Mouse (Mus musculus) thymus, adult 18-20 months (tissue): Measurements from ENCODE around the gene Dhcr24.

Experiments
- DNase-seq, 2 experiments: peaks; one replicate each; pipeline ENCODE4 v3.0.0; 2022; ENCODE audit warnings: mixed read lengths in 2 of 2

Gene Dhcr24

DNA sequence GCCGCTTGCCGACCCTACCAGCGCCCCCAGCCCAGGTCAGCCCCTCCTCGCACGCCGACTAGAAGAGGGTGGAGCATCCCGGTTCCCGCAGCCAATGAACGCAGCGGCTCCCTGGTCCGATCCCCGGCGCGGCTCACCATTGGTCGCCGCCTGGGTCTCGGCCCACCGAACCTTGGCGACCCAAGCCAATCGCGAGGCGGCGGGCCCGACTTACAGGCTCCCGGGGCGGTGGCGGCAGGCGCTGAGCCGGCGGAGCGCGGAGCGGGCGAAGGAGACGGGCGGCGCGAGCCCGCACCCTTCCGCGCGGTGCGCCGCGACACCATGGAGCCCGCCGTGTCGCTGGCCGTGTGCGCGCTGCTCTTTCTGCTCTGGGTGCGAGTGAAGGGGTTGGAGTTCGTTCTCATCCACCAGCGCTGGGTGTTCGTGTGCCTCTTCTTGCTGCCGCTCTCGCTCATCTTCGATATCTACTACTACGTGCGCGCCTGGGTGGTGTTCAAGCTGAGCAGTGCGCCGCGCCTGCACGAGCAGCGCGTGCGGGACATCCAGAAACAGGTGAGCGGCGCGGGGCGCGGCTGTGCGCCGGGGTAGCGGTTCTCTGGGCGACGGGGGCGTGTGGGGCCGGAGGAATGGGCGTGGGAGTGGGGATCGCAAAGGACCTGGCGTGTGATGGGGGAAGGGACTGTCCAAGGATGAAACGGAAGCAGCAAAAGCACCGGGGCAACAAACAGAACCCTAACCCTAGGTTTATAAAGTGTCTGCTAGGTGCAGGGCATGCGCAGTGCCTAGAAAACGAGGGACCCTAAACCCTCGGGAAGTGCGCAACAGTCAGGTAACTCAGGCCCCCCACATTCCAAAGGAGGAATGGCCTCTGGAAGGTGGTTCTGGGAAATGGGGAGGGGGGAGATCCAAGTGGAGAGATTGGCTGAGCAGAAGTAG lies at the start of gene Dhcr24:
TSS of gene Dhcr24 (plus strand) at position 193 of the 936 bp plus-strand sequence.
- DNase-seq: peak; percentile 88 to 89

DNA sequence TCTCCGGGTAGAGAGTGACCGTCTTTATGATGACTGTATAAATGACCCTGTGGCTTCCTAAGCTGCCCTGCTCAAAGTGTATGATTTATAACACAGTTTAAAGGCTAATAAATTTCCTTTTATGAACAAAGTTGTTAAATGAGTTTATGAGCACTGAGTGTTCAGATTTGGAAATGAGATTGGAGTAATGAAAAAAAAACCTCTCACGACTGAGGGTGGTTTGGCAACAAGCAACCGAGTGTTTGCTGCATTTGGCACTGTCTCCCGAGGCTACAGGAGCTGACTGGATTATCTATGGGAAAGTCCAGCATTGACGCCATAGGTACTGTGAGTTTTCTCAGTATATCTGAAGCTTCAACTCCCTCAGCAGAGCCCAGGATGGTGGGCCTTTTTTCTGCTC lies 46.2 kb upstream of the Dhcr24 start:
- no peak for DNase-seq

DNA sequence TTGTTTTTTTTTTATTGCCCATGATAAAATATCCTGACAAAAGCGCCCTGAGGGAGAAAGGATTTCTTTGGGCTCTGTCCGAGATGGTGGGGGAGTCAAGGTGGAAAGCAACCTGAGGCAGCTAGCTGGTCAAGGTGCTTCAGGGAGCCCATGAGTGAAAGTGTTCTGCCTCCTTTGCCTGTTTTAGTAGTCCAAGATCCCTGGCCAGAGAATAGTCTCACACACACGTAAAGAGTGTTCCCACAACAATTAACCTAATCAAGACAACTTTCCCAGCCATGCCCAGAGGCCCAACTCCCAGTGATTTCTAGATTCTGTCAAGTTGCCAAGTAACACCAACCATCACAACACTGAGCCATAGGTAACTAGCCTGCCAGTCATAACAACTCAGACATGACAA lies 38.3 kb upstream of the Dhcr24 start:
- no peak for DNase-seq

DNA sequence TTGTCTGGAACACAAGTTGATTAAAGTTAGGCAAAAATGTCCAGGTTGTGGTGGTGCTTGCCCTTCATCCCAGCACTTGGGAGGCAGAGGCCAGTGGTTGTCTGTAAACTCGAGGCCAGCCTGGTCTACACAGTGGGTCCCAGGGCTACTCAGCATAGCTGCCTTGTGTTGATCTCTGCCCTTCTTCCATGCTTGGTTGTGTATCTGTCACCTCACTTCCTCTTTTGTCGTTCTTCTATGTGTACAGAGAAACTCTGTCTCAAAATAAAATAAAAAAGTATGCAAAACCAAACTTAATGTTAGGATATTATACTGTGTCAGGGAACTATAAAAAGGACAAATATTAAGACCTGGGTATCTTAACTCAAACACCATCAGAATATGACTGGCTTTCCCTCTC lies 36.7 kb upstream of the Dhcr24 start:
- DNase-seq: no peak

DNA sequence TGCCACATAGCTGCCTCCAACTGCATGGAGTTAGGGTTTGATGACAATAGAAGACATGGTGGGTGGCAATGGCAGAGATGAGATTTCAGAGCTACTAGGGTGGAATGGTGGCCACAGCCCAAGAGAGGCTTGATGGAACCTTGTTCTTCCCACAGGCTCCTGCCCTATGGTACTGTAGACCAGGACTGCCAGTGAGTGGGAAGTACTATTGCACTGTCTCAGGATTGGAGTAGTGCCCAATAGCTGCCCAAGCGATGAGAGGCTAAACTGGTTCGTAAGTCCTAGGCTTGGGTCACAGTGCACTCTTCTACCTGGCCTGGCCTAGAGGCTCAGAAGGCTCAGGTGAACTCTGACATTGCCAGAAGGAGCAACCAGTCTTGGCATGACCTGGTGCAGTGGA lies 35.8 kb upstream of the Dhcr24 start:
- no peak for DNase-seq

DNA sequence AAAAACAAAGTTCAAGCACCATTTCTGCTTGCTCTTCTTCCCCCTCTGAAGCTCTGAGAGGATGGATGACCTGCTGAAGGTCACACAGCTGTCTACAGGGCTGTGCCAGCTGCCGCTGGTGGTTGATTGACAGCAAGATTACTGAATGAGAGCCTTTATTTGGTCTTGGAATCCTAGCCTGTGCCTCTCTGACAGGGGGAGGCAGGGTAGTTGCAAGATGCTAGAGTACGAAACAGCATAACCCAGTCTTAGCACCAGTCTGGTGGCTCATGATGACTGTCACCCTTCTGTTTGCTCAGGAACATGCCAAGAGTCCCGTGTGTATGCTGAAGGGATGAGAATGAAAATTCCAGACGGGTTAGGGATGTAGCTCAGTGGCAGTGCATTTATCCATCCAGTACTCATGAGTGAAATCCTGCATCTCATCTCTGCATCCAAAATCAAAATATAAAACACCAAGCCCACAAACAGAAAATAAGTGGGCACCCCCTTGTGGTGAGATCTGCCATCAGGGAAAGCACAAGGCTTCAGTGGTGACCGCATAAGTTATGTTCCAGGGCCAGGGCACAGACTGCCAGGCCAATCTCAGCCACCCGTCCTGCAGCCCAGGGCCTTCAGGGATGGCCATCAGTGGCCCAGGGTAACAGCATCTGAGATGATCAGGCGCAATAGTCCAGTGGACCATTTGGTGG lies 32.8 kb upstream of the Dhcr24 start:
- no peak for DNase-seq

DNA sequence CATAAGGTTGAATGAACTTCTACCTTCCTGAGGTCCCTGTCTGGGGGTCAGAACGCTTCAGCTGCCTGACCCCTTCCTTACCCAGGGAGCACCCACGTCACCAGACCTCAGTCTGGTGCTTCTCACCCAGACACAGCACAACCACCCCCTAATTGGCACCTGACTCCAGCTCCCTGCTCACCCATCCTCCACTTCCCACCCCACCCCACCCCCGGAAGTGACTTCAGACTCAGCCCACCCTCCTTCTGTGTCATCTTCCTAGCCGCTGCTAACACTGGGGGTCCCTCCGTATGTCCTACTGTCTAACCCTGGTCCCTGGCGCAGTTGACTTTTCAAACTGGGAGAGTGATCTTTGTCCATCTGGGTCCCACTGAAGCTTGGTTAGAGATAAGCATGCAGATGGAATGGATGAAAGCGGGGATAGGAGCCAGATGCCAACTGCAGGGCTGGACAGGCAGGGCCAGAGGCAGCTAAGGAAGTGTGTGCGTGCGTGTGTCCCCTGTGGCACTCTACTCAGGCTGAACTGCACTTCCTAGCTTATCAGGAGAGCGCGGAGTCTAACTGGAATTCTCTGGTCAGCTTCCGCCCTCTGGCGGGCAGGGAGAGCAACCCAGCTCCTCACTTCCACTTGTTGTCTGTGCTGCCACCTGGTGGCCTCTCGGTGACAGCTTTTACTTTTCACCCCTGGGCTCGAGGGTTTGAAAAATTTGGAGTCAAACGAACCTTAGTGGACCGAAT lies 31.3 kb upstream of the Dhcr24 start:
- peak; percentile 67 to 74 for DNase-seq

DNA sequence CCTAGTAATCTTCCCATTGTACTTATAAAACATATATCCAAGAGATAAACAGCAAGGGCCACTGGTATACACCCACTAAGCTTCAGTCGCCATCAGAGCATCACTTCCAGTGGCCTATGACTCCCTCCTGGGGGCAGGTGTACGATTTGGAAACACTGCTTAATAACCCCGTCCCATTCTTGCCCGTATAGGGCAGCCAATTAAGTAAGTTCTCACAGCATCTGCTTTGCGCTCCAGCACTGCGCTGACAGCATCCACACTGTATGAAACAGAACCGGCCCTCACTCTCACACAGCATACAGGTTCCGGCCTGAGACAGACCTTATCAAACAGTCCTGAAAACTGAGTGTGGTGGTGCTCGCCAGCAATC lies 30.7 kb upstream of the Dhcr24 start:
- DNase-seq: no peak

DNA sequence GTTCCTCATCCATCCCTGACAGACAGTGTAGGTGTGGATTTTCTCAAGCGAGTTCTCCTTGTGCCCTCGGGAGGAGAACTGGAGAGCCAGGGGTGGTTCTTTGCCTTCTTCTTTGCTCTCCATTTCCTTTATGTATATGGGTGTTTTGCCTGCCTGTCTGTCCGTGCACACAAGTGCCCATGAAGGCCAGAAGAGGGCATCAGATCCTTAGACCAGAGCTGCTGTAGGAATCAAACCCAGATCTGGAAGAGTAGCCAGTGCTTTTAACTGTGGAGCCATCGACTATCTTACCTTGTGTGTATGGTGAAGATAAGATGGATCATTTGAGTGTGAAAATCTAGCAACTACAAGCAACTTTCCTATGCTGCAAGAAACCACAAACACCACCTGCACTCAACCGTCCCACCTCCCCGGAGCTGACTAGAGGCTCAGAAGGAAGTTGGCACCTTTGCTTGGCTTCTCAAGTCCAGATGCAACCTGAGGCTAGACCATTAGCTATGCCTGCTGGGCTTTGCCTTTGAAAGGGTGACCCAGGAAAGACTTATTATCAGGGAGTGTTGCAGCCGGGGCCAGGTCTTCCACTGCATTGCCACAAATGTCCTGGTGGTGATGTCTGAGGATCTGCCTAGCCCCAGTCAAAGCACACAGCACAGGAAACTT lies 27.3 kb upstream of the Dhcr24 start:
- peak; percentile 38 to 56 for DNase-seq

DNA sequence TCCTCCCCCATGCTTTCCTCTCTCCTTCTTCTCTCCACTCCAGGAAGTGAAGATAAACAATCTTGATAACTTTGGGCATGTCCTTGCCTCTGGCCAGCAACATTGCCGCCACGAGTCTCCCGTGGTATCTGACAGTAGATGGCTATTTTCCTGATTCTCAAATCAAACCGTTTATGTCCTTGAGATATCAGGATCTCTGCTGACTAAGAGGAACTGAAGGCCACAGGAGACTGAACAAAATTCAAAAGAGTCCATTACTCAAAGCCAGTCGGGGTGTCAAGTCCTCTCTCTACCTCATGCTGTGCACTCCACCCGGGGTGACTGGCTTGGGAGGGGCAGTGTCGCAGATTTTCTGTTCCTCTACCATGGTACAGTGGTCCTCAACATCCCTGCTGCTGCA lies 26.6 kb upstream of the Dhcr24 start:
- no peak for DNase-seq

DNA sequence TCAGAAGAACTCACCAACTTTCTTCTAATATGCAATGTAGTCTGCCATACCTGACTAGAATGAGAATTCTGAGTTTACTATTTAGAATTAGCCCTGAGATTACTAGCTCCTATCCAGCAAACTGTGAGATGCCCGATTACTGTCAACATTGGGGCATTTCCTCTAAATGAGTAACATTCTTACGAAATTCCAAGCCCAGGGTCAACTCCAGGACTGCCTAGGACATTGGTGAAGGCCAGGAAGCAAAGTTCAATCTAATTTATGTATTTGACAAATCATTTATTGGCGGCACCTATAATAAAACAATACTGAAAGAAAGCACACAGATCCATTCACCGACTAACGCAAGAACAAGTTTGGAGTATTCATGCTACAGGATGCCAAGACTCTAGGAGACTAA lies 21.1 kb upstream of the Dhcr24 start:
- no peak for DNase-seq

DNA sequence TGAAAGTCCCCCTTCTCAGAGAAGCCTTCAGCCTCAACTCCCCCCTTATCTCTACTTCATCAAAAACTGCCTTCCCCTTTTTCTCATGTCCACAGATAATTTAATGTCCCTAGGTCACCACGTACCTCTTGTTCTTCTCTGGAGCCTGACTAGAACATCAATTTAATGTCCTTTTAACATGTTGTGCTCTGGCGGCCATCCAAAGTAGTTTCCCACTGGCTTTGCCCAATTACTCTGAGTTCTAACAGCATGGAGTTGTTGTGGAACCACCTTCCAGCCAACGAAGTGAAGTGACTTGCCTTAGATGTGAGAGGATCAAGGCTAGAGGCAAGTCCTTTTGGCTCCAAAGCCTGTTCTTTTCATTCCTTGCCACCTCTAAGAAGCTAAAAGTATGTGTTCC lies 19.3 kb upstream of the Dhcr24 start:
- no peak for DNase-seq

DNA sequence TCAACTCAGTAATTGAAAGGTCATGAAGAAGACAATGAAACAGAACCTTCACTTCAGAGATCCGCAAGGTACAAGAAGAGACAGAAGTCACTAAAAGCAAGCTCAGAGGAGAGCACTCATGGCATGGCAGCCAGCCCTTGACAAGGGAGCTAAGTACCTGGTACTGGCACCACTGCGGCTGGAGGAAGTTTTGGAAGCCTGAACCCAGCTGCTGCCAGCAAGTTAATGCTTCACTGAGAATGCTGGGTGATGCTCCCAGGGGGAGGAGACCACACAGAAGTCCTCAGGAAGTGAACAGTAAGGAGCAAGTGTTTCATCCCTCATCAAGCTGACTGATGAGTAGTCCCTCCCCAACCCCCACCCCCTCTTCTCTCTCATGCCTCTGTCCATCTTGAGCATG lies 18.6 kb upstream of the Dhcr24 start:
- no peak for DNase-seq

DNA sequence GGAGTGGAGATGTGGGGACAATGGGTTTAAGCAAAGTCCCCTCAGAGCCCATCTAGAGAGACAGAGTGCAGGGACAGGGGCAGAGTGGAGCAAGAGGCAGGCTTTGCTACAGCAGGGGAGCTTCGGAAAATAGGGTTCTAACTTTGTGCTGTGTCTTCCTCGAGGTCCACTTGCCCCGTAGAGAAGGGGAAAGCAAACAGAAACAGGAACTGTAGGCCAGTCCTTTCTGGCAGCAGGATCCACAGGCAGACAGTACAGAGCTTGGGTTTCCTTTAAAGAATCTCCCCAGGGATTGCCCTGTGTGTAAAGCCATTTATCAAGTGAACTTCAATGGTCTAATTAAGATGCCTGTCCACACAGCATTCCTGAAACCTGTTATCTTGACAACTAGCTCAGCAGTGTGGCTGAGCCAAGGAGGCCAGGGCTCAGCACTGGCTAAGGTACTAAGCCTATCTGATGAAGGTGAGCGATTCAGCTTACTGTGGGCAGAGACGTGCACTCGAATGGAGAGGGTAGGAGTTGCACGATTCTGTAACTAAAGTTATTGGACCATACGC lies 14.9 kb upstream of the Dhcr24 start:
- no peak for DNase-seq

DNA sequence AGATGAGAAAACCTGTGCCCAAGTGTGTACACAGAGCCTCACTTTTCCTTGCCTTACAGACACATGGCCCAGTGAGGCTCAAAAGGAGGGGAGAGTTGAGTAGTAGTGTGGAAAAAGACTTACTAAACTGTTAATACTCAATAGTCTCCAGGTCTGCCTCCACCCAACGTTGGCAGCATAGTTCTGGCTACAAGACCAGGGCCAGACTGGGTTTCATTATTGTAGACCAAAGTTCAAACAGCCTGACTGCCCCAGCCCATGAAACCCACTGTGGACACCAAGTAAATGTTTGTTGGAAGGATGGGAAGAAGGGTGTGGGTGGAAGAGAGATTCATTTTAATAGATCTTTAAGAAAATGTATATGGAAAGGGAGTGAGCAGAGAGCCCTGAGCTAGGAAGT lies 13.9 kb upstream of the Dhcr24 start:
- DNase-seq: no peak

DNA sequence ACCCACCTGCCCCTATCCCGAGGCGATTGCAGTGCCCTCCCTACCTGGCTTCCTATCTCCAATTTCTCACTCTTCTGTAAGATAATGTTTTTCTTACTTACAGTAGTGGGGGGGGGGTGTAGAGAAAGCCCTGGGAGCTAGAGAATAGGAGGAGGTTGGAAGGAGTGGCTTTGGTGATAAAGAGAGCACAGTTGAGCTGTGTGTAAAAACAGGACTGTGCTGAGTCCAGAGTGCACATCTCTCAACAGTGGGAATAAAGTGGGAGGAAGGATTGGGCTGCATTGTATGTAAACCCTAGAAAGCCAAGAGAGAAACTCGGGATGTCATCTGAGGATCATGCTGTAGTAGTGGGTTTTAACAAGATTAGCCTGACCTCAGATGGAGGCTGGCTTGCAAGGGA lies 12.7 kb upstream of the Dhcr24 start:
- no peak for DNase-seq

DNA sequence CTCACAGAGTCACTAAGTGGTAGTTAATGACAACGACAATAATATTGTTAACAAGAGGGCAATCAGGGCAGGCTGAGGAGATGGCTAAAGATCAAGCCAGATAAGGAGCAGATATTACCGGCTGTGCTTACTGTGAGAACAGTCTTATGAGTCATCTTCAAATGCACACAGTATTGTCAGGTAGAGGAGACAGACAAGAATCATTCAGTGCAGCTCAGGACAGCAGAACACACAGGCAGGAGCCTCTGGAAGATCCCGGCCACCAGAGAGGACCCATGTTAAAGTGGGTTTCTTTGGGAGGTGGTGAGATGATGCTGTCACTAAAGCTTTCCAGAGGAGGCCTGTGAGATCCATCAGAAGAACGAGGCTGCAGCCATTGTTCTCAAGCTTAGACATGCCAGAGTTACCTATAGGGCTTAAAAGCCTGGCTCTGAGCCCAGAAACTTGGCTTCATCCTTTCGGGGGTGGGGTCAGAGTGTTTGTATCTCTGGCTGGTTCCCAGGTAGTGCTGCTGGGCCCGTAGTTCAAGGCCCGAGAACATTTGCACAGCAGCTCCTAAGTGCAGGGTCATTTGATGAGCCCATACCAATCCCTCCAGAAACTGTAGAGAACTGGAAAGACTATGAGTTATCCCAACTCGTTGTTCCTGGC lies 10.2 kb upstream of the Dhcr24 start:
- no peak for DNase-seq

DNA sequence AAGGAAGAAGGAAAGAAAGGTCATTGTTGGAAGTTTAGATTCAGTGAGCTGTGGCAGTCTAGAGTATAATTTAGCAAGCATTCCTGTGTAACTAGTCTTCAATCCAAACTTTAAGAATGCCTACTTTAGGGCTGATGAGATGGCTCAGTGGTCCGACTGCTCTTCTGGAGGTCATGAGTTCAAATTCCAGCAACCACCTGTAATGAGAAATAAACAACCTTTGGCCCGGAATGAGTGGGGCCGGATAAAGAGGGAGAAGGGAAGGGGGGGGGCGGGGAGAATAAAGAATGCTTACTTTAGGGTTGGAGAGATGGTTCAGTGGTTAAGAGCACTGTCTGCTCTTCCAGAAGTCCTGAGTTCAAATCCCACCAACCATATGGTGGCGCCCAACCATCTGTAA lies 3.6 kb upstream of the Dhcr24 start:
- DNase-seq: no peak

DNA sequence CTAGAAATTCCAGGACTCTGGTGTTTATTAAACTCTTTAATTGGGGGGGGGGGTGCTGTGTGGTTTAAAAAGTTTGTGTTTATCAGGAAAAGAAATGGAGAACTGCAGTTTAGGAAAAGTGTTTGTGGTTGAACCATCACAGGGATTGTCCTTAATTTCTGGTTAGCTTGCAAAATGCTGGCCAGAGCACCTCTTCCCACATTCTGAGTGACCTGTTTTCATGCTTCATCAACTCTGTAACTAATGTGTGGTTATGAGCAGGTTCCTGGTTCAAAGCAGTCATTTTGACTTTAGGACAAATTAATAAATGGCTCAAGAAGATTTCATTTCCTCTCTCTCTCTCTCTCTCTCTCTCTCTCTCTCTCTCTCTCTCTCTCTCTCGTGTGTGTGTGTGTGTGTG lies 2.9 kb upstream of the Dhcr24 start:
- DNase-seq: no peak

DNA sequence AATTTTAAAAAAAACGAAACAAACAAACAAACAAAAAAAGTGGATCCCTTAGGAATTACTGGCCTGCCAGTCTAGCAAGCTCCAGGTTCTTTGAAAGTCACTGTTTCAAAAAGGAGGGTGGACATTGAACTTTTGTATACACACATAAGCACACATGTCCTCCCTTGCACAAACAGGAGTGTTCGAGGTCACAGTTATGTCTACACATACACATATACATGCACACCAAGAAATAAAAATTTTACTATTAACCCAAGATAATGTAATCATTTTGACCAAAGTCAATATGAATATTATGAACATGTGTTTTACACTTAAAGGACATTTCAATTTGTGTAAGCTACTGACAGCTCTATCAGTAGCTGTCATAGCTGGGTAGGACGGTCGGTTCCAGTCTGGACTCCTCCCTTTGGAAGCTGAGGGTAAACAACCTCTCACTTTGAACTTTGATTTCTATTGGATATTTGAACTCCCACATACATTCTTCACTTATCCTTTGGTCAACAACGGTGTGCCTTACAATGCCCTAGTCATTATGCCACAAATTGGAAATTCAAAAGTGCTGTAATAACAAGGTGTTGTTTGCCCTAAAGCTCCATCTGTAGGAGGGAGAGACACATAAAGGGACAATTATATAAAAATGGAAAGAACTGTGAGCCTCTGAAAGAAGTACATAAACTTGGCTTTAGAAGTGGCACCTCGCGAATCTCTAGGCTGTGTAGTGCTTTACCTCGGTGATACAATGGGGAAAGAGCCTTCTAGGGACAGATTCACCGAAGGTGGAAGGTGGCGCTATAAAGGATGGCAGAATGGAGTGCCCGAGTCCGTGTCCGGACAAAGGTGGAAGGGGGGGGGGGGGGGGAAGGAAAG lies 1.3 kb upstream of the Dhcr24 start:
- no peak for DNase-seq

DNA sequence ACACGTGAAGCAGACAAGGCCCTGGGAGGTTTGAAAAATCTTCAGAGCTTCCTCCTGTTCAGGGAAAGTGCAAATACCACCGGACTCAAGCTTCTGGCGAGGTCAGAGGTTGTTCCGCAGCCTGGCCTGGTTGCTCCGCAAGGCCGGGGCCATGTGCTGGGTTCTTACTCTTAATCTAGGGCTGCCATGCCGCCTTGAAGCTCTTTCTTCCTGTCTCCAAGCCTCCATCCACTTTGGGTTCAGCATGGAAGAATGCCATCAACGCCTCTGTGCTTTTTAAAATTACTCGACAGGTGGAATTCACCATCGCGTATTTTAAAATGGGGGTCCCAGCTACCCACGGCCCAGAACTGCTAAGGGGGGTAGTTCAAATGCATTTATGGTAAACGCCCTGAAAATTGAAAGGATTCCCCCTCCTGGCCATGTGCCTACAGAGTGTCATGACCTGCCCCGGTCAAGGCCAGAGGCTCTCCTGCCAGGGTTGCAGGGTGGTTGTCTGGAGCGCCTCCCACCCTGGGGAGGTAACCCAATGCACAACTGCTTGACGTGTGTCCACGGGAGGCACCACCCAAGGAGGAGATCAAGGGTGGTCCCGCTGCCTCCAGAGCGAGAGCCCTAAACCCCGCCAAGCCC lies 509 bp upstream of the Dhcr24 start:
- peak in 1 of 2 experiments; percentile 16 for DNase-seq
